Mouse (Mus musculus) gonadal fat pad, adult 2 months (tissue): Measurements from ENCODE around the gene Il10ra. TPM values are rescaled to one million over a fixed set of nuclear protein-coding genes. Genes with fewer than 3 reads are reported as not detected.

Experiments used
- DNase-seq: peaks from one replicate; pipeline ENCODE4 v3.0.0-alpha.2; 2012; ENCODE audit warnings: low read depth
- polyA plus RNA-seq: library from polyadenylated mRNA; depleted of rRNA; stranded (reverse); fragments of >200 nt; gene quantifications from 2 replicates; pipeline ENCODE4 v1.2.3, GENCODE M21; 2012; rRNA removed

The Il10ra gene
- polyA plus RNA-seq: 5.4 and 7.7 TPM in 2 replicates

DNA sequence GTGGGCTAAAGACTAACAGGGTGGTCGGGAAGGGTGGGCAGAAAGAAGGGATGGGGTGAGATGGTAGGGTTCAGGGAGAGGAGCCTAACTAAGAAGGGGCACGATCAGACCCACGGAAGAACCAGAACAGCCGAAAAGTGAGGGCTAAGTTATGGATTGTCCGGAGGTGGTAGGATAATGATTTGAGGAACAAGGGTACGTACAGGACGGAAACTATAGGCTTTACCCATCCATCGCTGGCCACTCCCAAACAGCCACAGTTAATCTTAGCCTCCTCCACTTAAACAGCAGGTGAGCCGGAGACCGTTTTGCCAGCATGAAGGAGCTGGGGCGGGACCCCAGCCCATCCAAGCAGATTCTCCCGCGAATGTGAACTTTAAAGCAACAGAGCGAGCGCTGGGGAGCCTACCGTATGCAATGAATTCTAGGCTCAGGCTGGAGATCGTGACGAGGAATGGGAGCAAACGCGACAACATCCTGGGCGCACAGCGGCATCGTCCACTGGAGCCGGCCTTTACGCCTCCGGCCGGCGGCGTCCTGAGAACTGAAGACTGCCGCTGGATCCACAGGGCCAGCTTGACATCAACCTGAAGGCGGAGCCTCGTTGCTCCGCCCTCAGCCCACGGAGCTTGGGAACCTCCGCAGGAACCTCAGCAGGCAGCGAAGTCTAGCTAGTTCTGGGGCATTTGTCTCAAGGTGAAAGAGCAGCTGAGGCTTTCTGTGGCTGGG is at the start of gene Il10ra:
Gene Il10ra, minus strand, starts transcription at position 553 of the 729 bp plus-strand sequence.
- no peak for DNase-seq

DNA sequence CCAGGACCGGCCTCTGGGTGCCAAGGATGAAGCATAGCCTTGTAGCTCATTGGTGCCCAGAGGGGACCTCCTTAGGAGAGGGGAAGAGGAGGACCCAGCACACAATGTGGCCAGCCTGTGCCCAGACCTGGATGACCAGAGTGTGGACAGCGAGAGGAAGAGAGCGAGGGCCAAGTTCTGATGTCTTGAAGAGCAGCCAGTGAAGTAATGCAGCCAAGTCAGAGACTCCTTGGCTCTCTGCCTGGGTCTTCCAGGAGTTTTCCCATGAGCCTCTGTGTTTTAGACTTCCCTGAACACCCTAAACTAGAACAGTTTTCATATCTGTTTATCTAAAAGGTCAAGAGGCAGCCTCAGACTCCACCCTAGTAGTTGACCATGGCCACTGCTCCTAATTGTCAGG is 48.7 kb upstream of the Il10ra start:
- DNase-seq: no peak

DNA sequence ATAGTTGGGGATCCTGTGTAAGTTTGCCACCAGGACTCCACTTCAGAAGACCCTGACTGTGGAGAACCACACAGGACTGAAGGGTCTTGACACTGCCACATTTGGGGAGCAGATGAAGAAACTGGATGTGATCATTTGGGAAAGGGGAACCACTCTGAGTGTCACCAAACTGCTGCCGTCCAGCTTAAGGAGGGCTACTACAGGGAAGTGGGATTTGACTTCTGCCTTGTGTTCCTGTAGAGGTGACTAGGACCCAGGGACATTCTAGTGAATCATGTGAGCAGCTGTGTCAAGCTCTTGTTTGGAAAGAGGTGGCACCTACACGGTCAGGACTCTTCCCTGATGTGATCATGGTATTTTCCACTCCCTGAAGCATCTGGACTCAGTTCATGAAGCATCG is 45.0 kb upstream of the Il10ra start:
- DNase-seq: no peak

DNA sequence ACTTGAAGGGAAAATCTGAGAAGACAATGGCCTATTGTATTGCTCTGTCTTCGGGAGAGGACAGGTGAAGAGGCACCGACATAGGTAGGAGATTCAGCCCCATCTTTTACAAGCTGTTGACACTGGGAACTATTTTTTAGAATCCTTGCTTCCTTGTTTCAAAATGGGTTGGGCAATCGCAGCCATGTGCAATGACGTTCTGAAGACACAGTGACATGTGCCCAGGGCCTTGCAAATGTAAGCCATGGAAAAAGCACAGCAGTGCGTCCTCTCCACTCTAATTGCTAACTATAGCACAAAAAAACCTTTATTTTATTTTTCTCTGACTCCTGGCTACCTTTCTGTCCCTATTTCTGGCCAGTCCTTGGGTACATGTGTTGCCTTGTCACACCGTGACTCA is 42.9 kb upstream of the Il10ra start:
- DNase-seq: no peak

DNA sequence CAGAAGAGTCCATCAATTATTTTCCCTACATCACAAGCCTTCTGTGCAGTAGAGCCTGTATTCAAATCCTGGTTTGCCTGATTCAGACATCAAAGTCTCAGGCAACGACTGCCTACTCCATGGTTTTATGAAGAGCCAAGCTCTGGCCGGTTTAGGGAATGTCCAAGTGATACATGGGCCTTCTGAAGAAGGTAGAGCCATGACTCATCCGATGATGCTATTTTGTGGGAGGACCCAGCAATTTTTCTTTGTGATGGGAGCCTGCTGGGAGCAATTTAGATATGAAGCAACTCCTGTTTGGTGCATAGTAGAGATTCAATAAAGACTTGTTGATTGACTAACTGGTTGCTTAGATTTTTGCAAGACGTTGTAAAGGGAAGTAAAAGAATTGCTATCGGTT is 39.6 kb upstream of the Il10ra start:
- DNase-seq: no peak

DNA sequence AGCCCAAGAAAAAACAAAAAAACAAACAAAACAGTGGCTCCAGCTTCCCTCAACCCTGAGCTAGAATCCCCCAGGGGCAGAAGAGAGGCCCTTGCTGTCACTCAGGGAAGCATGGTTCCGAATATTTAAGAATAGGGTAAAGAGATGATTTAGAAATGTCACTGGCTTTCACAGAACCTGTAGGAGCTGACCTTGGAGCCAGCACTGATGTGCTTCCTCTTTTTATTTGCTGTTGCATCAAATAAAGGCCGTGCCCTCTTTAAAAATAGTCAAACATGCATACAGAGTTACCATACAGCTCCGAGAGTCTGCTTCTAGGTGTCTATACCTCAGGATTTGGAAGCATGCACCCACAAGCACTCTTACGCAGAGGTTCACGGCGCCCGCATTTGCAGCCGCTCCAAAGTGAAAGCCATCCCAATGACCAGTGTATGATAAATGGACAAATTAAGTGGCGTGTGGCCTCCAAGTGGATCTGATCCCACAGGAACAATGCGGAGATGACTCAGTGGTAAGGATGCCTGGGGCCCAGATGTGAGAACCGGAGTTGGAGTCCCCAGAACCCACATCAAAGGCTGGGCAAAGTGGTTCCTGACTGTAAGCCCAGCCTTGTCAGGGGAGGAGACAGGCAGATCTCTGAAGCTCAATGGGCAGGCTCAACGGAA is 37.9 kb upstream of the Il10ra start:
- no peak for DNase-seq

DNA sequence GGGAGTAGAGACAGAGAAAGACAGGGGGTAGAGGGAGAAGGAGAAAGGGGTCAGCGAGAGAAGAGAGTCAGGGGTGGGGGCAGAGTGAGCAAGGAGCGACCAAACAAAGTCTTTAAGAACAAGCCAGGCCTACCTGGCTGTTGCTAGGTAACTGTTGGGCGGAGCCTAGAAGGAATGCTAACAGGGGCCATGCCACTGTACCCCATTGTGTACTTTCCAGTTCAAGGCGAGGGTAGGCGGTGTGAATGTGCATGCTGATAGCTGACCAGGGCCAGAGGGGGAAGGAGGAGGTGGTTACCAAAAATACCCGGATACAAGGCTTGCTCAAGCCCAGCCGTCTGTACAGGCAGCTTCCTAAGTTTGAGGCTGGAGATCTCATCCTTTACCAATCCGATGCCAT is 32.8 kb upstream of the Il10ra start:
- DNase-seq: no peak

DNA sequence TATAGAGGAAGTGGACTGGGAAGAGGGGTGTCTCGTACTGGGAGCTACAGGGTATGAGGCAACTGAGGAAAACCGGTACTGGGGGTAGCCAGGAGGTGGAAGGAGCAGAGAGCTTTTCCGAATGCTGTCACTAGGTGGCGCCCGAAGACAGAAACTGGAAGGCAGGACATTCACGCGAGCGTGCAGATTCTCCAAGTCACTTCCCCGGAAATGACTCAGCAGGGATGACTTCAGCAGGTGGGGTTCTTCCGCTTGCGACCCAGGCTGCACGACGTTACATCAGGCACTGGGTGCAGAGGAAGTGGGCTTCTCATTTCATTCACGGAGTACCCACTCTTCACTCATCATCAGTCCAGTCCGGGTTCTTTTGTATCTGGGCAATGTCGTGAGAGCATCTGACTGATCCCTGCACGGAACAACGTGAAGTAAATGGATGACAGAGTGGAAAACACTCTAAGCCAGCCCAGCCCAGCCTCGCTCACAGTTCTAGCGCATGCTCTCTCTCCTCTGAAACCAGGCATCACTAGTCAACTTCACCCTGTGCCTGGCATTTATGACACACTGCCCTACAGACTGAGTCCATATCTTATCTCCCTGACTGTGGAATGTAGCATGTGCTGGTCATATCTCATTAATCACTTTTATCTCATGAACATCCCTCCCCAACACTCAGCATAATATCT is 31.6 kb upstream of the Il10ra start:
- no peak for DNase-seq

DNA sequence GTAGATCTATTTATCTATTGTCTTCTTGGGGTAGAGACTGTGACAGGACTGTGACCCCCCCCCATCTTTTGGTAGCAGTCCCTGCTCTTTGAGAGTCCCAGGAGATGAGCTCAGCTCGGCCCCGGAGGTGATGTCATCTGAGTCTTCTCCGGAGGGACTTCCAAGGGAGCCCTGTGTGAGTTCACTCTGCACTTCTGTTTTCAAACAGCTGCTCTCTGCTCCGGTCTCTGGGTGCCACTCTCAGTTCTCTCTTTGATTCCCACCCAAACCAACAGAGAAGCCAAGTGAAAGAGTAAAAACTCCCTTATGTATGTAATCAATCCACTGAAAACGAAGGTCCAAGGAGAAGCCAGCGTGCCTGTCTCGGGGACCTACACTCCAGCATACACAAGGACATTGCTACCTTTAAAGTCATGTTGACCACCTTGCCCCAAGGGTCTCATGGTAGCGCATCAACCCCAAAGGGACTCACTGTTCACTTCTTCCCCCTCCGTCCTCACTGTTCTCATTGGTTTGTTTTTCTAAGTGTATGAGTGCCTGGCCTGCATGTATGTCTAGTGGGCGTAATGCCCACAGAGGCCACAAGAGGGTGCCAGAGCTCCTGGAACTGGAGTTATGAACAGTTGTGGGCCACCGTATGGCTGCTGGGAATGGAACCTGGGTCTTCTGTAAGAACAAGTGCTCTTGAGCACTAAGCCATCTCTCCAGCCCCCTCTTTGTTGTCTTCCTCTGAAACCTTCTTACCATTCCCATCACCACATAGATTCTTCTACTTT is 30.5 kb upstream of the Il10ra start:
- DNase-seq: no peak

DNA sequence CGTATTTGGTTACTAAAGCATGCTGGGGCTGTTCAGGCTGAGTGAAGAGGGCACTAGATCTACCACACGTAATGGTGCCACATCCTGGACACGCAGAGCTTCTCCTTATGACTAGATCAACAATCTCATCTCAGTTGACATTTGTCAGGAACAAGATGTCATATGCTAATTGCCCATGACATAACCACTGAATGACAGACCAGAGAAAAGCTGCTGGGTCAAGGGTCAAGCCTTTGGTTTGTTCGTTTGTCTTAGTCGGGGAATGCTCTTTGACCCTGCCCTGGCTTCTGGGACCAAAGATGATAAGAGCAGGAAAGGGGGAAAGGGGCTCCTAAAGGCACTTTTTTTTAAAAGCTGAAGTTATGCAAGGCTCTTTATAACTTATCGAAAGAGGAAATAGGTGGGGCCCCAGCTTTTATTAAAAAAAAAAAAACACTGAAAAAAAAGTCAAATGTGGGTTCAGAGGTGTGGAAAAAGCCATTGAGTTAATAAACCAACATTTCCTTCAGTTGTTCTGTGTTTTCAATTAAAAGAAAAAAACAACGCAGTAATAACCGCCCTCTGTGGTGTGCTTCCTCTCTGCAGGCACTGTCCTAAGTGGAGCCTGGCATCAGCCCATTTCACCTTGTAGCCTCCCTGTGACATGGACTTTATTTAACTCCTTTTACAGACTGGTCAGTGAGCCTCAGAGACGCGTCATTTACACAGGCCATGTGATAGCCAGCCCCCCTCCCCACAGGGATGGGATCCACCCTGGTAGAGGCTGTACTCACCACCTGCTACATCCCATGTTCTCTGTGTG is 25.5 kb upstream of the Il10ra start:
- DNase-seq: no peak

DNA sequence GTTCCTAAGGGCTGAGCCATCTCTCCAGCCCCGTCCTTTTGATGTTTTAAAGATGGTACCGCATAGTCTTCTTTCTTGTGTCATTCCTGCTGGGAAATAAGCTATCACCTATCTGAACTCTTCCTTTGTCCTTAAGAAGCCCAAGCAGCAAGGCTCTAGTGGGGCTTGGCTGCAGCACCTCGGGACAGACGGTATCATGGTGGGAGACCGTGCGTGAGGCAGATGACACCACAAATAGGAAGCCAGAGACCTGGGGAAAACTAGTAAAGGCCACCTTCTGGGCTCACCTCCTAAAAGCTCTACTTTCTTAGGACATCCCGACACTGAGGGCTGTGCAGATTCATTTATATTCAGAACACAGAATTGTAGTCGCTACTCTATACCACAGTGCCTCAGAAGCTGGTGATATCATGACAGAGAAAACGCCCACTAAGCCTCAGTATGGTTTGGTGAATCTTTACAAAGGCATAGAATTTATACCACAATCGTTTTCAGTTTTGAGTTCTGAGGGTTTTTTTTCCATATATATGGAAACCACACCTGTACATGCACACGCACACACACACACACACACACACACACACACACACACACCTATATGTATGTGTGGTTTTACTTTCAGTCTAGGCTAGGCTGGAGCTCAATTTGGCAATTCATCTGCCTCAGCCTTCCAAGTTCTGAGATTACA is 22.7 kb upstream of the Il10ra start:
- no peak for DNase-seq

DNA sequence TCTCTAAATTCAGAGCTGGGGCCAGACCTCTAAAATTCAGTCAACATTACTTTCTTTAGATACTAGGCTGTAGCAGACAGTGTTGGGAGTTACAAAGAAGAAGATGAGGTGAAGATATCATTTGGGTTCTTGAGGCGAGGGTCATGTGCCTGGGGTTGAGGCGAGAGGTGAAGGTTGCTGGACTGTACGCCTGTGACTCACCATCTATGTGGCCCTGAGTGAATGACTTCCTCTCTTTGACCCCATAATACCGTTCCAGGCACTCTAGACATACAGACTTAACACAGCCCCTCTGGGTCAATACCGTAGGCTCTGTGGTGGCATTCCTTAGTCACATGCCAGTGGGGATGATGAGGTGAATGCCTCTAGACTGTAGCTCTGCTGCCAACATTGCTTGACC is 13.5 kb upstream of the Il10ra start:
- DNase-seq: no peak

DNA sequence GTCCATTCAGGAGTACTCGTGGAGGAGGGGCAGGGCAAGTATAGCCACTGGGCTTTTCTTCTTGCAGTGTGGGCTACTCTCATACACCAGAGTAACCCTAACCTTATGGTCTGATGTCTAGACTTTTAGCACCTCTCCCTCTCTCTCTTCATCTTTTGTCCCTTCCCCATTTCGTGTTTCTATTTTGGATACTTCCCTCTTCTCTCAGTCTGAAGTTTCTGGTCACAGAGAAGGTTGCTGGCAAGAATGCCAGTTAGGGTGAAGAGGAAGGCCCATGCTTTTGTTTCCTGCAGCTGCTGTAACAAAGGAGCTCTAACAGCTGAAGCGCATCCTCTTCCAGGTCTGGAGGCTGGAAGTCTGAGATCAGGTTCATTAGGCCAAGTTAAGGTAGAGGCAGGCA is 11.9 kb upstream of the Il10ra start:
- no peak for DNase-seq

DNA sequence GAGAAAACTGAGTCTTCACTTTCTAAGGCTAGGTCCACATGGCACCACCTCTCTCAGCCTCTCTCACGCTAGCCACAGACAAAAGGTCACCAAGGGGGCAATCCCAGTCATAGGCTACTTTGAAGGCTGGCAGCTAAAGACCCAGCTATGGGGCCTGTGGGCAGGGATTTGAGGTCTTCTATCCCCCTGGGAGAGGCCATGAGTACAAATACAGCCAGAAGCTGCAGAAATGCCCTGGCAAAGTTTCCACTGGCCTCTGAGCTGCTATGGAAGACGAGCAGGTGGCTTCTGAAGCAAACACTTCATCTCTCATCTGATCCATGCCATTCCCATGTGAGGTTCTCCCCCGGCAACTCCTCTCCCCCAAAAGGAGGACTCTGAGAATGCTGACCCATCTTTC is 11.1 kb upstream of the Il10ra start:
- DNase-seq: no peak

DNA sequence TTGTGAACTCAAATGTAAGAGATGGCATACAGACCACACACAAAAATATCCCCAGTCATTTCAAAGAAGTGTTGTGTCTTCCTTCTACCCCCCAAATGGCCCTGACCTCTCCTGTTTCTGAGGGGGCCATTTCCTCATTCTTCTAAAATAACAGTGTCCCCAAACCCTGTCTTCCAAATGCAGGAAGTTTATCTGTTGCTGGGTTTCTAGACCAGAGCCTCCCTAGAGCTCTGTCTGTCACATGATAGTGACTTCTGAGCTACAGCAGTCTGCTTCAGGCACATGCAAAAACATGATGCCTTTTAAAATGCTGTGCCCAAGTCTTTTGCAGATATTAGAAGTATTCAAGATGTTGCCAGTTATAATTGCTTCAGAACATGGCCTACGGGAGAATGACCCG is 5.7 kb upstream of the Il10ra start:
- DNase-seq: no peak

DNA sequence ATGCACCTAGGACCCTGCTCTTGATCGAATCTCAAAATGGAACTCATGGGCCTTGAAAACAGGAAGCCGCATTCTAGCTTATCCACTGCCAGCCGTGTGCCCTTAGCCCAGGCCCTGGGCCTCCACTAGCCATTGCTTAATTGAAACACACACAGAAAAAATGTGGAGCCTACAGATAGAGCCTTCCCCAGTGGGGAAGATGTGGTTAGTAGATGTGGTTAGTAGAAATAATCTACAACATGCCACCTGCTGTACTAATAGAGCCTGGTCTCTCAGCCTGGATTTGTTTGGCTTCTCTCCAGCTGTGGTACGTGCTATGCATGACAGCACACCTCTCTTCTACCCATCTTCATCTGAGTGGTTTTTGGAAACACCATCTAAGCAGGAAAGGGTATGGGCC is 5.3 kb upstream of the Il10ra start:
- DNase-seq: no peak

DNA sequence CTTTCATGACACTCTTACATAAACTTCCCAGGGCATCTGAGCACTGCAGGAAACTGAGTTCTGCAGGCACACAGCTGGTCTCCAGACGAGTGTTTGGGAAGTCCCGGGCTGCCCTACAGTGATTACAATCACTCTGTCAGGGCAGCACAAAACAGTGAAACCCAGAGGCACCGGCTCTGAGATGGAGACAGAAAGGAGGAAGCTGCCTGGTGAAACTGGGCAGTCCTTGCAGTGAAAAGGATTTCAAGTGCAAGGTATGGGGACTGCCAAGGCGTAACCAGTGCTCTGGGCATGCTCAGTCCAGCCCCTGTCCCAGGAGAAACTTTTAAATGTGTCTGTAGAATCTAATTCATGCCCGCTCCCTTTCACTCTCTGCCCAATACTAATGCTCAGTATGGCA is 3.3 kb upstream of the Il10ra start:
- no peak for DNase-seq

DNA sequence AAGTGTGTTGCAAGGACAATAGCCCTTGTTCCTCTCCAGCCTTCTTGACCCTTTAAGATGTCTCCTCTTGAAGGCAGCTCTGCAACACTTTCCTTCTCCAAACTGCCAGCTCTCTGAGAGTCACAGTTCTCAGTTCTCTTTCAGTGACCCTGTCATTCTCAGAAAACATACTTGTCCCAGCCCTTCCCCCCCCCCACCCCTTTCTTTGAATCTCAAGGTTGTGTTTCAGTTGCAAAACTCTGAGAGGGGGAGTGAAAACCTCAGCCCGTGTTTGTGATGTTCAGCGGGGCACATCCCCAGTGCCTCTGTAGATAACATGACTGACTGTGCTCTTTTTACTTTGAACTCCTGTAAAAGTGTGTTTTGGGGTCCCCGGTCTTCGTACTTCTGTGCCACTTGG is 870 bp downstream of the Il10ra start:
- no peak for DNase-seq

DNA sequence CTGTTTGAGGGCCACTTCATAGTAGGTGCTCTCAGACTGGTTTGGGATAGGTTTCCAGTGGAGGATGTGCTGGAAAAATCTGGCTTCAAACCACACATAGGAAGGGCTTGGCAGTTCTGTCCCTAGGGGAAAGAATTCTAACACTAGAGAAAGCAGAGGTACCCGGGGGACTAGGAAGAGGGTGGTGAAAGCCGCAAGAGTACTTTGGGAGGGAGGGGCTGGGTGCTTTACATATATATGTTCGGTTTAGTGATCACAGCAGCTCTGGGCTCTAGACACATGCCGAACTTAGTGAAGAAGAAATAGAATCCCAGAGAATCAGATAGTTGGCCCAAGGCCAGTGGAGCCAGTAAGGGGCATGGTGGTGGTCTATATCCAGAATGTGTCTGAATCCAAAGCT is 1.9 kb downstream of the Il10ra start:
- DNase-seq: no peak

DNA sequence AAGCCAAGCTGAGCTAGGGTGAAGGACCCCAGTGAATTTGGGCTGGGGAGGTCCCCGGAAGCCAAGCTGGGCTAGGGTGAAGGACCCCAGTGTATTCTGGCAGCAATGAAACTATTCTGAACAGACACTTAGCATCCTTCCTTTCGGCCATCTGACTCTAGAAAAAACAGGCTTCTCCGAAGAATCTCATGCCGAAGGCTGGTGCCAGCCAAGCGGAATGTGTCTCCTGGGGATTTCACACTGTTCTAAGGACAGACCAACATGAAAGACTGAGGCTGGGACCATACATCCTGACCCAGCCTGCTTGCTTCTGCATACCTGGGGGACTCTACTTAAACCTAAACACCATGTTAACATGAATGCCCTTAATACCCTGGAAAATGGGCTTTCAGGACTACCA is 7.1 kb downstream of the Il10ra start:
- no peak for DNase-seq

DNA sequence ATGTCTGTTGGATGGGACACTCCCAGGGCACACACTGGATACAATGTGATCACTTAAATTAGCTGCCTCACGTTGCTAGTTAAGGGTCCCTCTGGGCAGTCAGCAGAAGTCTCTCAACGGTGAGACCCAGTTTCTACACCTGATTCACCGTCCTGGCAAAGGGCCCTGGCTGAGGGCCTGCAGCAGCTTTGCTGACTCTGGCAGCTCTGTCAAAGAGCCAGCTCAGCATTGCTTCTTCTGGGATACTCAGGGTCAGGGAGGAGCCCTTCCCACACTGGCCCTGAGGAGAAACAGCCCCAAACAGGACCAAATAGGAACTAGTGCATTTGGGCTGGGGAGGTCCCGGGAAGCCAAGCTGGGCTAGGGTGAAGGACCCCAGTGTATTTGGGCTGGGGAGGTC is 7.5 kb downstream of the Il10ra start:
- DNase-seq: no peak
